Mouse (Mus musculus) cortical plate, adult 2 months (tissue): ENCODE results near the gene Was. TPM values are rescaled to one million over a fixed set of nuclear protein-coding genes. Genes with fewer than 3 reads are reported as not detected.
"Not testable (repeated sequence)": the region's sequence is repeated elsewhere in the genome, so short reads cannot be mapped to it uniquely, and the experiment has no call there.

Experiments used
- H3K27ac ChIP-seq: fragments of 200-500 bp; 2 replicates; pipeline ENCODE4 v1.5.1; 2012; ENCODE audit warnings: low read length, control low read depth, inconsistent platforms; ENCODE audit not compliant: insufficient read depth
- H3K4me1 ChIP-seq: fragments of 200-500 bp; 2 replicates; pipeline ENCODE4 v1.6.1; 2011; ENCODE audit warnings: low read length; ENCODE audit not compliant: control insufficient read depth, insufficient read depth
- H3K4me3 ChIP-seq: fragments of 200-500 bp; 2 replicates; pipeline ENCODE4 v1.5.1; 2011; ENCODE audit warnings: mild to moderate bottlenecking, low read length, control low read depth; ENCODE audit not compliant: insufficient read depth
- CTCF ChIP-seq: fragments of 200-500 bp; IDR thresholded peaks from 2 replicates; pipeline ENCODE4 v1.5.1; 2011; ENCODE audit warnings: mild to moderate bottlenecking, control low read depth, low read length; ENCODE audit not compliant: insufficient read depth; ENCODE audit errors: extremely low read depth
- POLR2A ChIP-seq: fragments of 200-500 bp; IDR thresholded peaks from 2 replicates; pipeline ENCODE4 v1.6.1; 2011; ENCODE audit warnings: mild to moderate bottlenecking, low read length, control low read depth; ENCODE audit not compliant: insufficient read depth; ENCODE audit errors: extremely low read depth
- polyA plus RNA-seq: library from polyadenylated mRNA; depleted of rRNA; stranded (reverse); fragments of >200 nt; gene quantifications from 2 replicates; pipeline ENCODE4 v1.2.3, GENCODE M21; 2012; rRNA removed

The Was gene
- polyA plus RNA-seq, 1 experiment = 1.7 TPM

GRCm38 (mm10) chrX:8074430-8075014, 15.8 kb downstream of the Was start, which contains the start of gene Suv39h1:
TSS of gene Suv39h1 (minus strand) at chrX:8074760.
- Histone ChIP-seq H3K4me3 (peak within 1 kb of the TSS; percentile 61), H3K4me1 (no peaks in the 10 kb centered on the region), H3K27ac (peak within 1 kb of the TSS; percentile 94)
- TF ChIP-seq POLR2A (peak; percentile 82), CTCF (no peak)

GRCm38 (mm10) chrX:8073881-8074429, 16.3 kb downstream of the Was start:
- Histone ChIP-seq H3K4me1 (no peaks in the 10 kb centered on the region), H3K27ac (no peak overlapping the region), H3K4me3 (peak overlapping the region; percentile 61)
- TF ChIP-seq CTCF (no peak), POLR2A (no peak)

- Histone ChIP-seq H3K27ac (no peak overlapping the region), H3K4me3 (no peak overlapping the region)
- TF ChIP-seq CTCF = no peak
- TF ChIP-seq POLR2A = no peak
Measured at GRCm38 (mm10) chrX:8069166-8069565, 21.1 kb downstream of the Was start.

GRCm38 (mm10) chrX:8051044-8051781, 39.1 kb downstream of the Was start:
- H3K4me3 ChIP-seq, H3K27ac ChIP-seq, H3K4me1 ChIP-seq: not testable (repeated sequence)

More at GRCm38 (mm10) chrX:8069166-8069565, 21.1 kb downstream of the Was start:
- H3K4me1 ChIP-seq = no peaks in the 10 kb centered on the region

- H3K4me3 ChIP-seq = no peak overlapping the region
- TF ChIP-seq CTCF = no peak
- no peak for TF ChIP-seq POLR2A
- H3K27ac ChIP-seq = no peak overlapping the region
- H3K4me1 ChIP-seq = no peaks in the 10 kb centered on the region
Measured at GRCm38 (mm10) chrX:8033009-8033408, 57.3 kb downstream of the Was start.

Other genes with a start within 250 kb of the Was start
- gene Otud5, start 249.1 kb downstream of the Was start, polyA plus RNA-seq = 46.4 and 49.1 TPM in 2 replicates
- 52.5 and 53.8 TPM in 2 replicates for gene Pim2, start 212.2 kb downstream of the Was start, polyA plus RNA-seq
- gene Slc35a2, start 206.5 kb downstream of the Was start, polyA plus RNA-seq = 50.2 and 52.7 TPM in 2 replicates
- 137 and 157 TPM in 2 replicates for gene Pqbp1, start 191.2 kb downstream of the Was start, polyA plus RNA-seq
- gene Timm17b, start 191.1 kb downstream of the Was start, polyA plus RNA-seq = 18.5 and 20.1 TPM in 2 replicates
- gene Gm10491, start 182.7 kb downstream of the Was start, polyA plus RNA-seq = not detected in 2 replicates
- gene Gm10490, start 181.0 kb downstream of the Was start, polyA plus RNA-seq = not detected in 2 replicates
- 580 and 602 TPM in 2 replicates for gene Pcsk1n, start 170.7 kb downstream of the Was start, polyA plus RNA-seq
- gene Eras, start 161.9 kb downstream of the Was start, polyA plus RNA-seq = not detected in 2 replicates
- gene Hdac6, start 142.6 kb downstream of the Was start, polyA plus RNA-seq = 70.7 and 78.0 TPM in 2 replicates
- not detected in 2 replicates for gene Gata1, start 112.4 kb downstream of the Was start, polyA plus RNA-seq
- 0.65 and 1.1 TPM in 2 replicates for gene Glod5, start 72.0 kb downstream of the Was start, polyA plus RNA-seq
- gene Suv39h1, start 15.7 kb downstream of the Was start, polyA plus RNA-seq = 25.5 and 26.1 TPM in 2 replicates
- 203 and 219 TPM in 2 replicates for gene Wdr13, start 42.4 kb upstream of the Was start, polyA plus RNA-seq
- 193 and 207 TPM in 2 replicates for gene Rbm3, start 55.4 kb upstream of the Was start, polyA plus RNA-seq
- gene Tbc1d25, start 85.7 kb upstream of the Was start, polyA plus RNA-seq = 19.8 and 19.9 TPM in 2 replicates
- gene Ebp, start 103.0 kb upstream of the Was start, polyA plus RNA-seq = 26.0 and 30.8 TPM in 2 replicates
- 129 and 134 TPM in 2 replicates for gene Porcn, start 116.0 kb upstream of the Was start, polyA plus RNA-seq
- gene Ftsj1, start 161.9 kb upstream of the Was start, polyA plus RNA-seq = 32.0 and 34.2 TPM in 2 replicates
- gene Slc38a5, start 180.6 kb upstream of the Was start, polyA plus RNA-seq = 9.8 and 11.1 TPM in 2 replicates
- not detected in 2 replicates for gene Ssxb10, start 236.9 kb upstream of the Was start, polyA plus RNA-seq